Mouse (Mus musculus) megakaryocyte, embryonic 14.5 days (primary cell): ENCODE data around the gene Arntl. TPM values are rescaled to one million over a fixed set of nuclear protein-coding genes. Genes with fewer than 3 reads are reported as not detected.

Experiments
- H3K27me3 ChIP-seq: replicated peaks from 2 replicates; pipeline ENCODE3; 2012; ENCODE audit warnings: inconsistent platforms
- H3K36me3 ChIP-seq: replicated peaks from 2 replicates; pipeline ENCODE3; 2012; ENCODE audit warnings: low read length, inconsistent platforms, mixed read lengths
- H3K4me1 ChIP-seq: 2 replicates; pipeline ENCODE4 v1.6.1; 2012; ENCODE audit warnings: inconsistent platforms
- H3K4me3 ChIP-seq: replicated peaks from 2 replicates; pipeline ENCODE3; 2012; ENCODE audit warnings: moderate library complexity, mild to moderate bottlenecking, inconsistent platforms
- H3K9me3 ChIP-seq: 2 replicates; pipeline ENCODE4 v1.6.1; 2012; ENCODE audit warnings: inconsistent platforms
- FLI1 ChIP-seq: IDR thresholded peaks from 2 replicates; pipeline ENCODE4 v1.6.1; 2012; ENCODE audit warnings: low read length, inconsistent platforms, mixed read lengths
- GATA1 ChIP-seq: IDR thresholded peaks from 3 replicates; pipeline ENCODE4 v1.6.1; 2012; ENCODE audit warnings: mixed read lengths, low read length, inconsistent platforms, borderline replicate concordance
- polyA plus RNA-seq: library from polyadenylated mRNA; stranded (reverse); fragments of >175 nt; gene quantifications from 2 replicates; pipeline ENCODE4 v1.2.3, GENCODE M21; 2012; ENCODE audit warnings: low replicate concordance; ENCODE audit not compliant: insufficient read depth

The Arntl gene
- polyA plus RNA-seq, 1 experiment, result 0.13 TPM

DNA sequence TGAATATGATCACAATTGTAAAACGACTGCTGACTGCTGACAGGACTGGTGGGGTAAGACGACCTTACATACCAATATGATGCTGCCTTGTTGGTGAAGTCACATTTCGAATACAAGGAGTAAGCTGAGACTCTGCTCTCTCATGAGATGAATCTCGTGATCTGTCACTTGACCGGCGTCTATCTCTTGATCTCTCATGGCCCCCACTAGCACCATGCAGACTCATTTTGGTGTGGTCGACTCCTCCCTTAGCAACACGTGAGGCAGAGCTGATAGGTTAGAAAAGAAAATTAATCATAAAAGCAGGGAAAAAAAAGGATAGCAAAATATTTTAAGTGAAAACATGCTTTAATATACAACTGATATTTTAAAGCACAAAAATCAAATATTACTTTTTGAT lies 128.0 kb downstream of the Arntl start:
- Histone ChIP-seq H3K4me1 (no peaks in the 10 kb centered on the region), H3K9me3 (no peaks in the 10 kb centered on the region), H3K27me3 (no peaks in the 10 kb centered on the region), H3K36me3 (peaks cover 6% of the 10 kb centered on the region), H3K4me3 (no peak overlapping the region)
- TF ChIP-seq GATA1 (no peak), FLI1 (no peak)

DNA sequence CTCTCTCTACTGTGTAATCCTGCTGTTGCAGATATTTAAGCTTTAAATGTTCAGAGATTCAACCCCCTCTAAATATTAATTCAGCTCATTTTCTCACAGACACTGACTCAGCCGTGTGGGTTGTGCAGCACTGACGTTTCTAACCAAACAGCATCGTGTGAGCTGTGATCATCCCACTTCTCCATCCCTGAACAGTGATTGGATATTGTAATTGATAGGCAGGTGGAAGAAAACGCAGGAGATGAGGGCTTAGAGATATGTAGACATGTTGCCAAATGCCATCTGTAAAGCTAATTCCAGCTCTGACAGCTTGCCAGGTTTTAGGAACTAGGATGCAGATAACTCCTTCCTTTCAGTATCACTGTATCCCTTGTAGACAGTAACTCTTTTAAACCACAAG lies 140.0 kb downstream of the Arntl start:
- Histone ChIP-seq H3K4me3 (no peak overlapping the region), H3K9me3 (no peaks in the 10 kb centered on the region), H3K27me3 (no peaks in the 10 kb centered on the region), H3K4me1 (no peaks in the 10 kb centered on the region; the same call in 1 of the 2 replicates), H3K36me3 (no peaks in the 10 kb centered on the region)
- TF ChIP-seq FLI1 (no peak), GATA1 (no peak)

DNA sequence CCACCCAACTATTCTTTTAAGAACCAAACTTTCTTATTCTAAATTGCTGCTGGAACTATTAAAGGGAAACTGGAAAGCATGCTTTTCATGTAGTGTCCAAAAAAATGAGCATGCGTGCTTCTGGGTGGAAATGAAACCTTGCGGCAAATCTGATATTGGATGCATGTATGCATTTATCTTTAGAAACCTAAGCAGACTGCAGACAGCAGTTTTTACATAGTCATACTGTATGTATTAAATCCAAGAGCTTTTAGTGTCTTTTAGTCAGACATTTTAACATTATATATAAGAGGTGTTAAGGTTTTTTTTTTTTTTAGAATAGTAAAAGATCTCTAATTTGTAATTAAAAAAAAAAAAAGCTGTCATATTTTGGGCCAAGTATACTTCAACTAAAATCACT lies 140.4 kb downstream of the Arntl start:
- no peak for TF ChIP-seq FLI1
- no peak for TF ChIP-seq GATA1
- Histone ChIP-seq H3K27me3 (no peaks in the 10 kb centered on the region), H3K4me3 (no peak overlapping the region), H3K4me1 (no peaks in the 10 kb centered on the region; the same call in 1 of the 2 replicates), H3K9me3 (no peaks in the 10 kb centered on the region), H3K36me3 (no peaks in the 10 kb centered on the region)

DNA sequence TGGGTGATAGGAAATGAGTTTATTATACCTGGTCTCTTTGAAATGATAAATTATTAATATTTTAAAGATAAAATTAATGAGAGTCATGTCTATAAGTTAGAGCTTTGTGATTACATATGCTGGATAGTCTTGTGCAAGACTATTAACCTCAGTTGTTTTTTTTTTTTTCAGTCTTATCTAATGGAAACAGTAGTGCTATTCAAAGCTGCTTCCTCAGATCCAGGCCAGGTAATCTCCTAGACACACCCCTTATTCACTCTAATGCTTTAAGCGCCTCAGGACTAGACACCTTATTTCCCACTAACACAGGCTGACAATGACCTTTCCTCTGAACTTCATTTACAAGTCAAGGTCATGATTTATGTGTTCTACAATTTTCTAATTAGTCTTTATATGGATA lies 141.8 kb downstream of the Arntl start:
- no peaks in the 10 kb centered on the region for H3K27me3 ChIP-seq
- TF ChIP-seq FLI1 (no peak), GATA1 (no peak)
- no peaks in the 10 kb centered on the region for H3K4me1 ChIP-seq
- H3K4me3 ChIP-seq, result no peak overlapping the region
- no peaks in the 10 kb centered on the region for H3K9me3 ChIP-seq
- no peaks in the 10 kb centered on the region for H3K36me3 ChIP-seq

Other genes starting within 250 kb of the Arntl start
- gene Btbd10, start 161.9 kb downstream of the Arntl start, polyA plus RNA-seq, result 2.8 and 9.6 TPM in 2 replicates
- gene Pth, start 181.1 kb downstream of the Arntl start, polyA plus RNA-seq, result not detected in 2 replicates